ENCODE assay signal across 11 mouse cellular contexts in the genomic region with DNA sequence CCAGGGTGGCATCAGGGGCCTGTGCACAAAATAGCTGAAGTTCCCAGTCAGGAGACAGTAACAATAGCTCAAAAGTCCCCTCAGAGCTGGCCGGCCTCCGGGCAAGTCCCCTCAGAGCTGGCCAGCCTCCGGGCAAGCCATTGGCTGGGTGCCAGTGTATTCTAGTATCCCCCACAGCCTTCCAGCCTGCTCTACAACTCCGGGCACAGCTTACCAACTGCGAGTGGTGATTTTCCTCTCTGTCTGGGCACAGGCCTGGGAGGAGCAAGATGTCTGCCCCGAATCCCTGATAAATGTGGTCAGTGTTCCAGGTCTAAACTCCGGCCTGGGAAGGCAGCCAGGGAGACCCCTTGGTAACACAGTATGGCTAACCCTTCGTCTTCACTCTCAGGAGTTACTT. TPM values are rescaled to one million over a fixed set of nuclear protein-coding genes. Genes with fewer than 3 reads are reported as not detected.
A peak's percentile ranks its signal among the peaks of the same experiment; 100 is the strongest.
DNase-seq lines count a peak whose midpoint lies in the region; ATAC-seq and TF ChIP-seq lines count a peak whose summit lies in the region.
"Had no signal": no experiment of that assay in that cellular context is flagged by ENCODE, and none has a peak within 500 bp of the region (broad histone marks: within the 10 kb centered on the region; RNA-seq: fewer than 3 reads in every experiment).

No protein-coding gene starts in this region.

- ATAC-seq in midbrain, postnatal 0 days (ENCODE audit: low FRiP score): peak; percentile 76
- ATAC-seq: lung, postnatal 0 days had no signal

- H3K9ac ChIP-seq in midbrain, postnatal 0 days (replicated peaks; ENCODE audit: low read length, poor library complexity, severe bottlenecking): no peak overlapping the region

- H3K4me3 ChIP-seq in gastrocnemius, adult 2 months: peak overlapping the region; percentile 41
- H3K4me3 ChIP-seq in heart, embryonic 10.5 days: no peak overlapping the region
- H3K4me3 ChIP-seq in midbrain, postnatal 0 days (ENCODE audit: low read depth, low read length): no peak overlapping the region

- H3K36me3 ChIP-seq in heart, embryonic 10.5 days: no peaks in the 10 kb centered on the region
- no peaks in the 10 kb centered on the region for H3K36me3 ChIP-seq in midbrain, postnatal 0 days (ENCODE audit: insufficient read depth, low read length)

- intact Hi-C loops in gastrocnemius, adult 2 months (cut with DNase I): no loop called here

- peaks cover 26% of the 10 kb centered on the region for H3K4me1 ChIP-seq in heart, embryonic 10.5 days
- H3K4me1 ChIP-seq in midbrain, postnatal 0 days (ENCODE audit: insufficient read depth, low read length): no peaks in the 10 kb centered on the region

- WGBS in heart, embryonic 10.5 days: 74% methylated on average over 8 of the region's 8 CpGs
- 46% methylated on average over 8 of the region's 8 CpGs for WGBS in midbrain, postnatal 0 days

- no peak for TF ChIP-seq CTCF in gastrocnemius, adult 2 months (IDR thresholded peaks at IDR 0.05)
- no peak for TF ChIP-seq CTCF in midbrain, postnatal 0 days (IDR thresholded peaks at IDR 0.05)

- H3K27ac ChIP-seq in gastrocnemius, adult 2 months: peak overlapping the region; percentile 68
- H3K27ac ChIP-seq in heart, embryonic 10.5 days: peak overlapping the region; percentile 50; the same call in 1 of the 2 replicates
- no peak overlapping the region for H3K27ac ChIP-seq in midbrain, postnatal 0 days (ENCODE audit: low read depth, low read length)

- no peak overlapping the region for H3K4me2 ChIP-seq in midbrain, postnatal 0 days (ENCODE audit: low read depth, low read length, poor library complexity, severe bottlenecking)

- no peaks in the 10 kb centered on the region for H3K9me3 ChIP-seq in heart, embryonic 10.5 days
- H3K9me3 ChIP-seq in midbrain, postnatal 0 days (ENCODE audit: low read length): no peaks in the 10 kb centered on the region

- no peaks in the 10 kb centered on the region for H3K27me3 ChIP-seq in heart, embryonic 10.5 days (ENCODE audit: insufficient read depth, poor library complexity, severe bottlenecking)
- no peaks in the 10 kb centered on the region for H3K27me3 ChIP-seq in midbrain, postnatal 0 days (ENCODE audit: insufficient read depth, low read length)

- peak; percentile 75 for DNase-seq in gastrocnemius, adult 2 months
- no peak for DNase-seq in gastrocnemius, adult 18-20 months (ENCODE audit: low spot score)
- peak; percentile 82 for DNase-seq in retina, postnatal 1 day
- no peak for DNase-seq in retina, embryonic 14.5 days (ENCODE audit: low spot score)
- DNase-seq in heart, embryonic 10.5 days (ENCODE audit: low spot score): no peak
- DNase-seq in midbrain, postnatal 0 days (ENCODE audit: low spot score): peak; percentile 87
- DNase-seq in thymus, postnatal 0 days (ENCODE audit: low spot score): no peak
- DNase-seq in spleen, postnatal 36 days (ENCODE audit: low spot score in 2 of 2): no peak

RNA-seq across cellular contexts. Expression of gene Gm5105, which starts 8.0 kb away (rescaled TPM):
- 1 to 10 TPM; 1.3 to 1.8 TPM for total RNA-seq in gastrocnemius, adult 2 months (2021)
- 1 to 10 TPM; 1.3 TPM for total RNA-seq in gastrocnemius, adult 18-20 months (2021)
- polyA plus RNA-seq in heart, embryonic 10.5 days (2016; fragmentation: Nextera tagmentation; extraction: Ambion mirVana): 0.20 TPM in 1 of 2 replicates, not detected in the other
- not detected in 2 replicates for total RNA-seq in midbrain, postnatal 0 days (2014; rRNA removed)
- polyA plus RNA-seq in midbrain, postnatal 0 days (2015; fragmentation: Nextera tagmentation; extraction: Ambion mirVana): 0.11 and 0.12 TPM in 2 replicates
- polyA plus RNA-seq in thymus, postnatal 0 days (2015; fragmentation: Nextera tagmentation; extraction: Ambion mirVana): not detected in 2 replicates
- total RNA-seq: adrenal gland, adult 18-20 months had no signal
- polyA plus RNA-seq: testis, adult 2 months had no signal

RNA-seq across cellular contexts. Expression of gene 1110002E22Rik, which starts 10.4 kb away (rescaled TPM):
- total RNA-seq in gastrocnemius, adult 2 months (2021): 100 to 1,000 TPM; 120 to 128 TPM
- 100 to 1,000 TPM in 1 of 2 experiments, 10 to 100 TPM in 1; 98.9 to 131 TPM for total RNA-seq in gastrocnemius, adult 18-20 months (2021)
- polyA plus RNA-seq in heart, embryonic 10.5 days (2016; fragmentation: Nextera tagmentation; extraction: Ambion mirVana): 3.2 and 6.8 TPM in 2 replicates
- total RNA-seq in midbrain, postnatal 0 days (2014; rRNA removed): 0.11 and 0.24 TPM in 2 replicates
- polyA plus RNA-seq in midbrain, postnatal 0 days (2015; fragmentation: Nextera tagmentation; extraction: Ambion mirVana): 0.04 and 0.05 TPM in 2 replicates
- polyA plus RNA-seq in thymus, postnatal 0 days (2015; fragmentation: Nextera tagmentation; extraction: Ambion mirVana): 0.10 and 0.14 TPM in 2 replicates

Comparison
In these comparisons a context has a peak if more than half of its experiments do, and no peak if none do; other contexts are left out.
1. DNase-seq: peak in gastrocnemius, adult 2 months (single experiment), retina, postnatal 1 day (single experiment) and midbrain, postnatal 0 days (single experiment); none in gastrocnemius, adult 18-20 months (single experiment), retina, embryonic 14.5 days (single experiment), heart, embryonic 10.5 days (single experiment), thymus, postnatal 0 days (single experiment) and spleen, postnatal 36 days (0 of 2).
2. RNA of gene 1110002E22Rik, which starts 10.4 kb away (total RNA-seq): 98.9 to 131 TPM in gastrocnemius, adult 18-20 months and 120 to 128 TPM in gastrocnemius, adult 2 months; 0.11 to 0.24 TPM in midbrain, postnatal 0 days; every median in the first group is over 10 times any median in the second.